Mouse (Mus musculus) forebrain, embryonic 16.5 days (tissue): ENCODE results near the gene Tial1. TPM values are rescaled to one million over a fixed set of nuclear protein-coding genes. Genes with fewer than 3 reads are reported as not detected.

Experiments used
- ATAC-seq: fragments of 200-750 bp; cut with Nextera tagmentation; 2 replicates; pipeline ENCODE4 v1.8.0; 2017; ENCODE audit warnings: mild to moderate bottlenecking, moderate library complexity
- H3K27ac ChIP-seq: fragments of 300-500 bp; sonication (generic); 2 replicates; pipeline ENCODE4 v1.5.1; 2014; ENCODE audit warnings: low read length, control low read depth
- H3K27me3 ChIP-seq: fragments of 300-500 bp; sonication (generic); replicated peaks from 2 replicates; pipeline ENCODE4 v1.6.1; 2014; ENCODE audit warnings: low read length; ENCODE audit not compliant: control insufficient read depth, insufficient read depth
- H3K36me3 ChIP-seq: fragments of 300-500 bp; sonication (generic); 2 replicates; pipeline ENCODE4 v1.6.1; 2014; ENCODE audit not compliant: control insufficient read depth, insufficient read depth
- H3K4me1 ChIP-seq: fragments of 300-500 bp; sonication (generic); replicated peaks from 2 replicates; pipeline ENCODE4 v1.6.1; 2014; ENCODE audit warnings: low read length; ENCODE audit not compliant: control insufficient read depth, insufficient read depth
- H3K4me2 ChIP-seq: fragments of 300-500 bp; sonication (generic); 2 replicates; pipeline ENCODE4 v1.6.1; 2014; ENCODE audit warnings: mild to moderate bottlenecking, low read length, control low read depth
- H3K4me3 ChIP-seq: fragments of 300-500 bp; sonication (generic); replicated peaks from 2 replicates; pipeline ENCODE4 v1.5.1; 2014; ENCODE audit warnings: mild to moderate bottlenecking, low read length, control low read depth
- H3K9ac ChIP-seq: fragments of 300-500 bp; sonication (generic); replicated peaks from 2 replicates; pipeline ENCODE4 v1.6.1; 2014; ENCODE audit warnings: low read depth, low read length, control low read depth
- H3K9me3 ChIP-seq: fragments of 300-500 bp; sonication (generic); 2 replicates; pipeline ENCODE4 v1.6.1; 2016; ENCODE audit warnings: low read length; ENCODE audit not compliant: control insufficient read depth
- WGBS: fragments of 180-500 bp; shearing (Covaris S2); extraction: QIAGEN DNeasy Blood & Tissue Kit; methylation state at CpG from one replicate; pipeline ENCODE4 v1.1.7; 2014; 5-methylcytosine and 5-hydroxymethylcytosine counted together
- polyA plus RNA-seq: library from polyadenylated mRNA; unstranded; fragments of >200 nt; fragmentation: Nextera tagmentation; extraction: Ambion mirVana; gene quantifications from 2 replicates; pipeline ENCODE4 v1.2.1, GENCODE M21; 2015

Tial1 gene
- polyA plus RNA-seq, 1 experiment from 2014 or later: 33.0 TPM

DNA sequence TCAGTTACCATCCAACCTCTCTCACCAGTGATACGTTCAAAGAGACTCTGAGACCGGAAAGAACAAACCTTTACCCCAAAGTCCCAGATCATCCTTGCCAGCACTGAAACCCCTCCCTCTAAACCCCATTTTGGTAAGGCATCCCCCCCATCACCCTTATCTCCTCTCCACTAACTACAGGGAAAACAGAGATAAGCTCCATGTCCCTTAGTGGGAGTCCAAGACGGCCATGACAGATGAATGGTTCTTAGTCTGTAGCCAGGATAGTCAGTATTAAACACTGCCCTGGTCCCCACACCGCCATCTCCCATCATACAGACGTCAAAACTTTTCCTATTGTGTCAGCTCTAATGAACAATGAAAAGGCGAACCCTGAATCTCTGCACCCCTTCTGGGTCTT, 57.5 kb downstream of the Tial1 start:
- 91% methylated on average over 6 of the region's 6 CpGs for WGBS
- H3K9me3 ChIP-seq: no peaks in the 10 kb centered on the region
- no peaks in the 10 kb centered on the region for H3K36me3 ChIP-seq
- no peaks in the 10 kb centered on the region for H3K4me1 ChIP-seq
- H3K4me3 ChIP-seq: no peak overlapping the region
- no peak overlapping the region for H3K9ac ChIP-seq
- ATAC-seq: no peak
- no peaks in the 10 kb centered on the region for H3K27me3 ChIP-seq
- no peak overlapping the region for H3K4me2 ChIP-seq
- no peak overlapping the region for H3K27ac ChIP-seq

DNA sequence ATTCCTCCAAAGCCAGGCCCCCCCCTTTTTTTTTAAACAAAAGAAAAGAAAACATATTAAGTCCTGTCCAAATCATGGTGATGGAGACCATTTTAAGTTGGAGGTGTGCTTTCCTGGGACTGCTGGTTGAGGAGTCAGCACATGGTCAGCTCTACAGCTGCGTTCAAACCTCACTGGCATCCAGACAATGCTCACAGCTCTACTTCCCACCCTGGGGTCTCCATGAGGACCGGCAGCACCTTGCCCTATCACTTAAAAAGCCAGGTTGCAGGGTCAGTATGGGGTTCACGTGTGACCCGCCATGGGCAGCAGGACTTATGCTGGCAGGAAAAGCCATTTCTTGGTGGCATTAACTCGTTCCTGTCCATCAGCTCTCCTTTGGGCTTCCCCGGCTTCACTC, 57.9 kb downstream of the Tial1 start:
- no peak overlapping the region for H3K4me2 ChIP-seq
- H3K27ac ChIP-seq: no peak overlapping the region
- H3K4me1 ChIP-seq: no peaks in the 10 kb centered on the region
- no peak overlapping the region for H3K4me3 ChIP-seq
- no peak for ATAC-seq
- H3K9me3 ChIP-seq: no peaks in the 10 kb centered on the region
- WGBS: 90% methylated on average over 6 of the region's 6 CpGs
- H3K36me3 ChIP-seq: no peaks in the 10 kb centered on the region
- H3K27me3 ChIP-seq: no peaks in the 10 kb centered on the region
- no peak overlapping the region for H3K9ac ChIP-seq

DNA sequence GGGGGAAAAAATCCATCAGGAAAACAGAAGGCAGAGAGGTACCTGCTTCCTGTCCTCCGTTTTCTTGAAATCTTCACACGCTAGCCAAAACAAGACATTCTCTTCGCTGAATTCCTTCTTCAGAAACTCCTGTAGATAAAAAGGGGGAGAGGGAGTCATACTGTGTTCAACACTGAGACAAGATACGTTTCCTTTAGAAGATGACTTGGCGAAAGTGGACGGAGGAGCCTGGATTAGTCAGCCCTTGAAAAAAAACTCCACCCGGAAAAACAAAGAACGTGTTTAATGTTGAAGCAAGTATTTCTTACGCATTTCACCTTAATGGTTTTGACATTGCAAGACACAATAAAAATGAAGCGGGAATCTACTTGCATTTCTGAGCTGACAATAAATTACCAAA, 58.4 kb downstream of the Tial1 start:
- Histone ChIP-seq H3K4me1 (no peaks in the 10 kb centered on the region), H3K4me2 (no peak overlapping the region), H3K27me3 (no peaks in the 10 kb centered on the region), H3K36me3 (no peaks in the 10 kb centered on the region), H3K27ac (no peak overlapping the region), H3K4me3 (no peak overlapping the region), H3K9ac (no peak overlapping the region), H3K9me3 (no peaks in the 10 kb centered on the region)
- no peak for ATAC-seq
- WGBS: 90% methylated on average over 10 of the region's 10 CpGs

DNA sequence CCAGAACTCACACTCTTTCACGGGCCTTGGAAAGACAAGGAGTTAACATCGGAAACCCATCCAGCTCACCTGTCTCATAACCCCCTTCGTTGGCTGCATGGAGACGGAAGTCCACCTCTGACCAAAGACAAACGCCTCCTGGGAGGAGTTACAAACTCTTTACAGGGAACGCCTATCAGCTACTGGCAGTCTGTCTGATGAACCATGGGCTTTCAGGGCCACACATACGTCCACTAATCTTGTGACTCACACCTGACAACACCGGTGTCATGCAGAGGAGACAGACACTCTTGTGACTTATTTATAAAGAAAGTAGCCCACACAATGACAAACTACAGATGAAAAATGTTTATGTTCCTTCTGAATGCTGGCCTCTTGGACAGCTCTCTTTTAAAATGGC, 58.9 kb downstream of the Tial1 start:
- no peak overlapping the region for H3K27ac ChIP-seq
- ATAC-seq: no peak
- WGBS: 90% methylated on average over 8 of the region's 8 CpGs
- no peaks in the 10 kb centered on the region for H3K27me3 ChIP-seq
- no peak overlapping the region for H3K4me3 ChIP-seq
- H3K4me1 ChIP-seq: no peaks in the 10 kb centered on the region
- H3K9me3 ChIP-seq: no peaks in the 10 kb centered on the region
- H3K4me2 ChIP-seq: no peak overlapping the region
- no peak overlapping the region for H3K9ac ChIP-seq
- H3K36me3 ChIP-seq: no peaks in the 10 kb centered on the region

DNA sequence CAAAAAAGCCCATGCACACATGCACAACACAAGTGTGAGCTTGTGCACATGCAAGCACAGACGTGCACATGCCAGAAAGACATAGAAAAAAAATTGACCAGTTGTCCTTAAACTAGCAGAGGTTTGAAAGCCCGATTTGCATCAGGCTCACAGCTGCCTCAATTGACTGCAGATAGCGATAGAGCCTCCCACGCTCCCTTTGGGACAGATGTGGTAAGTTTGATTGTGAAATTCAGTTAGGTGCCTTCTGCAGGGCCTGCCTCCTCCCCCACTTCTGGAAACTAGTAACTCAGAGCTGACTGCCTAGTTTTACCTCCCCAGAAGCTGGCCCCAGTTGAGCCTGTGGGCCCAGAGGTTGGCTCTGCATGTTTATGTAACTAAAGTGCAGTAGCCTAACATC, 62.9 kb downstream of the Tial1 start:
- no peak overlapping the region for H3K4me2 ChIP-seq

DNA sequence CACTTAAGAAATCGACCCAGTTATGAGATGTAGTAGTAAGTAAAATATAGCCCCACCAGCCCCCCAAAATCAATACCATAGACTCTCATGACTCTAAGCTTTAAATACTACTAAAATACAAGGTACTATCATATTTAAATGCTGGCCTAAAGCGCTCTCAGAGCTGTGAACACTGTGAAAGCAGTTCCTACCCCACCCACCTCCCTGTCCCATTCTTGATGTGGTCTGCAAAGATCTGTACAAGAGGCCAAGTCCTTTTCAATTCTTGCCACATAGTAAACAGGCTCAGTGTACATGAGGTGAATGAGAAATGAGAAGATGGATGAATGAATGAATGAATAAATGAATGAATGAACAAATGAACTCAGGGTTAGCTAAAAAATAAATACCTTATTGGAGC, 64.5 kb downstream of the Tial1 start:
- H3K4me2 ChIP-seq: no peak overlapping the region
- no peaks in the 10 kb centered on the region for H3K36me3 ChIP-seq
- no peaks in the 10 kb centered on the region for H3K4me1 ChIP-seq
- H3K9ac ChIP-seq: no peak overlapping the region
- WGBS: 58% methylated on average over 2 of the region's 2 CpGs
- no peak overlapping the region for H3K27ac ChIP-seq
- no peak for ATAC-seq
- no peaks in the 10 kb centered on the region for H3K9me3 ChIP-seq
- no peaks in the 10 kb centered on the region for H3K27me3 ChIP-seq
- no peak overlapping the region for H3K4me3 ChIP-seq

More for the DNA sequence above, 62.9 kb downstream of the Tial1 start:
- H3K36me3 ChIP-seq: no peaks in the 10 kb centered on the region
- H3K4me1 ChIP-seq: no peaks in the 10 kb centered on the region
- 83% methylated on average over 4 of the region's 4 CpGs for WGBS
- no peak overlapping the region for H3K4me3 ChIP-seq
- no peak overlapping the region for H3K27ac ChIP-seq
- no peak overlapping the region for H3K9ac ChIP-seq
- ATAC-seq: no peak
- H3K9me3 ChIP-seq: no peaks in the 10 kb centered on the region
- H3K27me3 ChIP-seq: no peaks in the 10 kb centered on the region

DNA sequence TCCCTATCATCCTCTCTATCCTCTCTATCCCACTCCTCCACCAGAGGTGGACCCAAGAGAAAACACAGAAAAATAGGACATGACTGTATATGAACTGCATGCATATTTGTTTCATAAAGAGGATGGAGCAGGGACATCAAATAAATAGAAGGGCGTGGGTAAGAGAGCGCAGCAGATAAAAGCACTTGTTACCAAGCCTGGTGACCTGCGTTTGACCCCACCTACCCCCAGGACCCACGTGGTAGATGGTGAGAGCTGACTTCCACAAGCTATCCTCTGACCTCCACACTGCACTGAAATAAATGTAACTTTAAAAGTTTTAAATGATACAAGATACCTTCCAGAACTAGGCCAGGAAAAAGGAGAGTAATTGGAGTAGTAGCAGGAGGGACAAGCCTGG, 67.8 kb downstream of the Tial1 start:
- no peak overlapping the region for H3K4me2 ChIP-seq
- no peaks in the 10 kb centered on the region for H3K36me3 ChIP-seq
- H3K9me3 ChIP-seq: no peaks in the 10 kb centered on the region
- no peak overlapping the region for H3K27ac ChIP-seq
- no peaks in the 10 kb centered on the region for H3K27me3 ChIP-seq
- H3K4me3 ChIP-seq: no peak overlapping the region
- 70% methylated on average over 4 of the region's 4 CpGs for WGBS
- no peak overlapping the region for H3K9ac ChIP-seq
- H3K4me1 ChIP-seq: no peaks in the 10 kb centered on the region
- no peak for ATAC-seq

DNA sequence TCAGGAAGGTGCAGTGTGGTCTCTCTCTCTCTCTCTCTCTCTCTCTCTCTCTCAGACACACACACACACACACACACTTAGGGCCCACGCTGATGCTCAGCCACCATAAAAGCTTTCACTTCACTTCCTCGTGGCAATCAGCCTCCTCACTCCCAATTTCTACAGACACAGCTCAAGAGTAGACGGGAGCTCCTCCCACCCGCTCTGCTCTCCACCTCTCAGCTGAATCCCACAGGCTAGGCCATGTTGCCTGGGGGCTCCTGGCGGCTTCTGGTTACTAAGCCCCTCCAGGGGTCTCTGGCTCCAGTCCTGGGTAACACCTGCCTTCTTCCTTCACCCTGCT, 68.6 kb downstream of the Tial1 start:
- Histone ChIP-seq H3K9ac (no peak overlapping the region), H3K4me1 (no peaks in the 10 kb centered on the region), H3K4me2 (no peak overlapping the region), H3K4me3 (no peak overlapping the region), H3K27me3 (no peaks in the 10 kb centered on the region), H3K27ac (no peak overlapping the region), H3K36me3 (no peaks in the 10 kb centered on the region), H3K9me3 (no peaks in the 10 kb centered on the region)
- 22% methylated on average over 5 of the region's 5 CpGs for WGBS
- ATAC-seq: no peak

DNA sequence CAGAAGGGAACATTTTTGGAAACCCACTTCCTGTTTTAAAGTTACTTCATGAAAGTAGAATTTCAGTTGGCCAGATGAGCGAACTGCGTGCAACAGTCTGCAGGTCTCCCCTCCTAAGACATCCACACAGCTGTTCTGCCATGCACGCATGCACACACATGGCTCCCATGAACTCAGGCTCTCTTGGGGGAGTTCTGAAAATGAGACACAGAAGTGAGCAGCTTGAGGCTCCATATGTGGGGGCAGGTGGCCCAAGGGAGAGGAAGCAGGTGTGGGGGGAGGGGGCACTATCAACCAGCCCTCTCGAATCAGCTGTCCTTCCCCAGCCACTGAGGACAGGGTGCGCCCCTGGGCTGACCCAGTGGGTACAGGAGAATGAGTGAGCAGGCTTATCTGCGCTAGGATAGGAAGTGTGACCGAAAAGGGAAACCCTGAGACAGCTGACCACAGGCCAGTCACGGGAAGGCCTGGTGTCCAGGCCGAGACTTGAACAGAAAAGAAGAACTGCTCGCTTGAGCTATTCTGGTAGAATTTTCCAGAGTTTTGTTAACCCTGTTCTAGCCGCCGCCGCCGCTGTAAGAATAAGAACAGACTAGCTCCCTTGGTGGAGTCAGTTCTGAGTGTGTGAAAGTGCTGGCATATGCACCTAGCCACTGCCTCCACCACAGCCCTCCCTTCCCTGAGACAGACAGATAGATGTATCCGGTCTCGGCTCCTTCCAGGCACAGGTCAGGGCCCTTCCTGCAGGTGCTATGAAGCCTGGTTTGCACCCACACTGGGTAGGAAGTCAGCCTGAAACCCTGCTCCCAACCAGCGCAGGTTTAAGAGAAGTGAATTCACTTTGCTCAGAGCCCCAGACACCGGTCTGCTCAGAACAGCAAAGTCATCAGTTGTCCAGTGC, 69.2 kb downstream of the Tial1 start:
- Histone ChIP-seq H3K27me3 (no peaks in the 10 kb centered on the region), H3K27ac (no peak overlapping the region), H3K4me2 (no peak overlapping the region), H3K36me3 (no peaks in the 10 kb centered on the region), H3K4me3 (no peak overlapping the region), H3K9me3 (no peaks in the 10 kb centered on the region), H3K9ac (no peak overlapping the region), H3K4me1 (no peaks in the 10 kb centered on the region)
- WGBS: 86% methylated on average over 18 of the region's 18 CpGs
- no peak for ATAC-seq
